Comparison of ENCODE assay signal across 17 mouse cellular contexts in the genomic region with DNA sequence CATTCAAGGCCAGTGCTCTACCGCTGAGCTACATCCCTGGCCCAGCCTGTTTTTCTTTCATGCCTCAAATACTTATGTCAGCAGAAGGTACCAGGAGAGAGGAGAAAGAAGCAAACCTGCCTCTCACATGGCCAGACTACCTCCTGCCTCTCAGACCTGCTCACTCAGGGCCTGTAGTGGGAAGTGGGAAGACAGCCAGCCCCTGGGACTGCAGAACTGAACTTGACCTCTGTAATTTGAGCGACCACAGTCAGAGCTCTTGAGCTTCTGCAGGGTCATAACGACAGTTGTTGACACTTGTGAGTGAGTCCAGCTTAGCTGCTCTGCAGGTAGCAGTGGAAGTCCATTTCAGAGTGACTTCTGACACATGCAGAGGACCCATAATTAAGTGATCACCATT. TPM values are rescaled to one million over a fixed set of nuclear protein-coding genes. Genes with fewer than 3 reads are reported as not detected.
A peak's percentile ranks its signal among the peaks of the same experiment; 100 is the strongest.
DNase-seq lines count a peak whose midpoint lies in the region; ATAC-seq lines count a peak whose summit lies in the region.
"Had no signal": no experiment of that assay in that cellular context is flagged by ENCODE, and none has a peak within 500 bp of the region (broad histone marks: within the 10 kb centered on the region; RNA-seq: fewer than 3 reads in every experiment).

No protein-coding gene starts in this region.

- peak; percentile 11 to 23 for DNase-seq in adrenal gland, postnatal 36 days
- DNase-seq in adrenal gland, postnatal 4 days (ENCODE audit: low spot score in 2 of 2): no peak
- peak; percentile 16 for DNase-seq in NIH3T3 (ENCODE audit: low read depth)
- peak; percentile 59 to 75 for DNase-seq in kidney, postnatal 25 days
- DNase-seq in urinary bladder, postnatal 36 days (ENCODE audit: low spot score in 2 of 2): no peak
- DNase-seq in urinary bladder, postnatal 10 days (ENCODE audit: low spot score): no peak
- no peak for DNase-seq in hindbrain, embryonic 14.5 days (ENCODE audit: low spot score)
- DNase-seq: thymus, adult 18-20 months had no signal

- H3K27me3 ChIP-seq in heart, embryonic 13.5 days (replicated peaks): no peaks in the 10 kb centered on the region
- H3K27me3 ChIP-seq in hindbrain, embryonic 14.5 days (ENCODE audit: control insufficient read depth, insufficient read depth, low read length): no peaks in the 10 kb centered on the region
- H3K27me3 ChIP-seq: liver, embryonic 12.5 days had no signal

- peak; percentile 70; the same call in 1 of the 2 replicates for ATAC-seq in heart, embryonic 13.5 days (ENCODE audit: extremely low read depth, insufficient number of reproducible peaks, low FRiP score, low TSS enrichment)
- no peak for ATAC-seq in hindbrain, embryonic 14.5 days (ENCODE audit: low FRiP score)
- ATAC-seq: liver, embryonic 12.5 days had no signal

- no peaks in the 10 kb centered on the region for H3K9me3 ChIP-seq in heart, embryonic 13.5 days
- H3K9me3 ChIP-seq in hindbrain, embryonic 14.5 days (ENCODE audit: control insufficient read depth, low read length): no peaks in the 10 kb centered on the region
- H3K9me3 ChIP-seq: liver, embryonic 12.5 days had no signal

- WGBS in heart, embryonic 13.5 days: 25% methylated on average over 3 of the region's 3 CpGs
- 68% methylated on average over 3 of the region's 3 CpGs for WGBS in hindbrain, embryonic 14.5 days

- peaks cover 18% of the 10 kb centered on the region for H3K36me3 ChIP-seq in heart, embryonic 13.5 days
- H3K36me3 ChIP-seq in hindbrain, embryonic 14.5 days (replicated peaks; ENCODE audit: control insufficient read depth, insufficient read depth): no peaks in the 10 kb centered on the region
- H3K36me3 ChIP-seq: G1E had no signal

- peaks cover 17% of the 10 kb centered on the region for H3K4me1 ChIP-seq in heart, embryonic 13.5 days
- no peaks in the 10 kb centered on the region for H3K4me1 ChIP-seq in hindbrain, embryonic 14.5 days (replicated peaks; ENCODE audit: control insufficient read depth, insufficient read depth, low read length)
- H3K4me1 ChIP-seq: liver, embryonic 12.5 days had no signal

- H3K27ac ChIP-seq in heart, embryonic 13.5 days (replicated peaks): peak overlapping the region; percentile 33
- H3K27ac ChIP-seq in hindbrain, embryonic 14.5 days: no peak overlapping the region
- H3K27ac ChIP-seq: liver, embryonic 12.5 days had no signal

- no peak overlapping the region for H3K9ac ChIP-seq in heart, embryonic 13.5 days
- H3K9ac ChIP-seq in hindbrain, embryonic 14.5 days: no peak overlapping the region
- H3K9ac ChIP-seq: liver, embryonic 12.5 days had no signal

- H3K4me2 ChIP-seq in heart, embryonic 13.5 days: no peak overlapping the region
- H3K4me2 ChIP-seq in hindbrain, embryonic 14.5 days (replicated peaks): no peak overlapping the region
- H3K4me2 ChIP-seq: liver, embryonic 12.5 days had no signal

- no peak overlapping the region for H3K4me3 ChIP-seq in heart, embryonic 13.5 days
- H3K4me3 ChIP-seq in hindbrain, embryonic 14.5 days (replicated peaks; ENCODE audit: low read length): no peak overlapping the region
- H3K4me3 ChIP-seq: liver, embryonic 12.5 days; megakaryocyte, embryonic 14.5 days; myocyte had no signal

RNA-seq across cellular contexts. Expression of a gene that starts 15.0 kb away (rescaled TPM):
- total RNA-seq in adrenal gland, postnatal 36 days (2021): 10 to 100 TPM; 21.0 to 38.8 TPM
- total RNA-seq in adrenal gland, postnatal 4 days (2021): 10 to 100 TPM; 10.4 to 12.3 TPM
- polyA plus RNA-seq in heart, embryonic 13.5 days (2015; fragmentation: Nextera tagmentation; extraction: Ambion mirVana): 0.25 and 0.27 TPM in 2 replicates
- 0.18 and 0.40 TPM in 2 replicates for polyA plus RNA-seq in hindbrain, embryonic 14.5 days (2014; fragmentation: Nextera tagmentation; extraction: Ambion mirVana)
- total RNA-seq: common myeloid progenitor, adult 5-6 weeks; G1E had no signal
- polyA plus RNA-seq: G1E; liver, embryonic 12.5 days had no signal

RNA-seq across cellular contexts. Expression of a gene that starts 20.3 kb away (rescaled TPM):
- under 1 TPM; 0.26 to 0.70 TPM for total RNA-seq in adrenal gland, postnatal 36 days (2021)
- not detected for total RNA-seq in adrenal gland, postnatal 4 days (2021)
- polyA plus RNA-seq in heart, embryonic 13.5 days (2015; fragmentation: Nextera tagmentation; extraction: Ambion mirVana): not detected in 2 replicates
- polyA plus RNA-seq in hindbrain, embryonic 14.5 days (2014; fragmentation: Nextera tagmentation; extraction: Ambion mirVana): not detected in 2 replicates
- total RNA-seq: common myeloid progenitor, adult 5-6 weeks; G1E; left cerebral cortex, postnatal 14 days had no signal
- polyA plus RNA-seq: G1E; hindbrain, embryonic 11.5 days; liver, embryonic 12.5 days; spleen, adult 2 months had no signal

RNA-seq across cellular contexts. Expression of a gene that starts 34.8 kb away (rescaled TPM):
- 10 to 100 TPM; 54.2 to 78.7 TPM for total RNA-seq in adrenal gland, postnatal 36 days (2021)
- total RNA-seq in adrenal gland, postnatal 4 days (2021): 10 to 100 TPM; 33.0 to 41.5 TPM
- polyA plus RNA-seq in heart, embryonic 13.5 days (2015; fragmentation: Nextera tagmentation; extraction: Ambion mirVana): 60.1 and 65.2 TPM in 2 replicates
- 5.3 and 5.6 TPM in 2 replicates for polyA plus RNA-seq in hindbrain, embryonic 14.5 days (2014; fragmentation: Nextera tagmentation; extraction: Ambion mirVana)
- polyA plus RNA-seq: G1E had no signal

Comparison
In these comparisons a context has a peak if more than half of its experiments do, and no peak if none do; other contexts are left out.
1. DNase-seq: peak in adrenal gland, postnatal 36 days (2 of 2), NIH3T3 (single experiment) and kidney, postnatal 25 days (2 of 2); none in adrenal gland, postnatal 4 days (0 of 2), urinary bladder, postnatal 36 days (0 of 2), urinary bladder, postnatal 10 days (single experiment) and hindbrain, embryonic 14.5 days (single experiment).